Comparison of ENCODE assay signal across 9 mouse cellular contexts in the genomic region with DNA sequence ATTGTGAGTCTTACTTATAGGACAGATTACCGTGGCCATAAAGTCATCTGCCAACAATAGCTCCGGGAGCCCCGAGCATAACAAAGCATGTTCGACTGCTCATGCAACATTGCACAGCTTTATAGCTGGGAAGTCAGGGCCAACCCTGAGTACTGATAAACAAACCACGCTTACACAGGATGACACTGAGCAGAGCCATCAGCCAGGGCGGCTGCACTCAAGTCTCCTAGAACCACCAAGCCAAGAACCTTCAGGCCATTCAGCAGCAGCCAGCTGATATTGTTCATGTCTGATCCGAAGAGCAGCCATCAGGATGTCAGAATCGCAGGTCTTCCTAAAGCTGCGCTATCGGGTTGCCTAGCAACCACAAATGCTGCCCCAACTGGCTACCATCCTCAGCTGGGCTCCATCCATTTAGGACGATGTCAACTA. TPM values are rescaled to one million over a fixed set of nuclear protein-coding genes. Genes with fewer than 3 reads are reported as not detected.
DNase-seq lines count a peak whose midpoint lies in the region; ATAC-seq and TF ChIP-seq lines count a peak whose summit lies in the region.
"Had no signal": no experiment of that assay in that cellular context is flagged by ENCODE, and none has a peak within 500 bp of the region (broad histone marks: within the 10 kb centered on the region; RNA-seq: fewer than 3 reads in every experiment).

No protein-coding gene starts in this region.

- peak overlapping the region; percentile 5; the same call in 1 of the 2 replicates for H3K9ac ChIP-seq in hindbrain, embryonic 13.5 days
- no peak overlapping the region for H3K9ac ChIP-seq in neural tube, embryonic 12.5 days

- no peak for TF ChIP-seq CTCF in left cerebral cortex, adult 2 months (IDR thresholded peaks at IDR 0.05)

- 0 out of 2 replicates have a peak overlapping the region, but pooled peaks have one; percentile 21 for H3K4me2 ChIP-seq in hindbrain, embryonic 13.5 days
- H3K4me2 ChIP-seq in neural tube, embryonic 12.5 days (replicated peaks): peak overlapping the region; percentile 19; the same call in 1 of the 2 replicates

- no peak overlapping the region for H3K27ac ChIP-seq in left cerebral cortex, adult 2 months
- H3K27ac ChIP-seq in hindbrain, embryonic 13.5 days: peak overlapping the region; percentile 71
- no peak overlapping the region for H3K27ac ChIP-seq in neural tube, embryonic 12.5 days
- H3K27ac ChIP-seq: heart, adult 2 months had no signal

- H3K4me3 ChIP-seq in left cerebral cortex, adult 2 months: no peak overlapping the region
- no peak overlapping the region for H3K4me3 ChIP-seq in hindbrain, embryonic 13.5 days
- no peak overlapping the region for H3K4me3 ChIP-seq in neural tube, embryonic 12.5 days
- H3K4me3 ChIP-seq: heart, adult 2 months had no signal

- H3K4me1 ChIP-seq in hindbrain, embryonic 13.5 days (replicated peaks): peaks cover 10% of the 10 kb centered on the region
- peaks cover 5% of the 10 kb centered on the region; the same call in 1 of the 2 replicates for H3K4me1 ChIP-seq in neural tube, embryonic 12.5 days

- ATAC-seq in hindbrain, embryonic 13.5 days (ENCODE audit: low FRiP score): peak; percentile 74
- peak; percentile 72 for ATAC-seq in neural tube, embryonic 12.5 days (ENCODE audit: low FRiP score, low read depth)

- intact Hi-C loops in left cerebral cortex, postnatal 4 days (cut with DNase I): no loop called here
- intact Hi-C loops in left cerebral cortex, adult 2 months (cut with DNase I): no loop called here

- no peaks in the 10 kb centered on the region for H3K36me3 ChIP-seq in hindbrain, embryonic 13.5 days
- H3K36me3 ChIP-seq in neural tube, embryonic 12.5 days: no peaks in the 10 kb centered on the region

- H3K27me3 ChIP-seq in hindbrain, embryonic 13.5 days: peaks cover 22% of the 10 kb centered on the region
- H3K27me3 ChIP-seq in neural tube, embryonic 12.5 days (replicated peaks): no peaks in the 10 kb centered on the region

- H3K9me3 ChIP-seq in hindbrain, embryonic 13.5 days: no peaks in the 10 kb centered on the region
- H3K9me3 ChIP-seq in neural tube, embryonic 12.5 days: no peaks in the 10 kb centered on the region

- WGBS in hindbrain, embryonic 13.5 days: 28% methylated on average over 11 of the region's 11 CpGs
- WGBS in neural tube, embryonic 12.5 days: 20% methylated on average over 11 of the region's 11 CpGs

- DNase-seq in cerebellum, adult 11-12 months: peak; percentile 37
- DNase-seq in cerebellum, postnatal 36 days: no peak
- DNase-seq in left cerebral cortex, postnatal 4 days: peak; percentile 26
- DNase-seq in left cerebral cortex, adult 2 months (ENCODE audit: extremely low spot score in 1 of 2, low spot score in 2 of 2): no peak
- no peak for DNase-seq in natural killer cell, adult 2 months (ENCODE audit: low spot score in 2 of 2)
- DNase-seq in heart, adult 18-20 months: no peak
- DNase-seq: heart, adult 2 months had no signal

RNA-seq across cellular contexts. Expression of gene Dock9, which starts 35.6 kb away (rescaled TPM):
- 100 to 1,000 TPM; 194 to 195 TPM for total RNA-seq in left cerebral cortex, postnatal 4 days (2021)
- 10 to 100 TPM; 87.1 to 91.6 TPM for total RNA-seq in left cerebral cortex, adult 2 months (2021)
- polyA plus RNA-seq in hindbrain, embryonic 13.5 days (2015; fragmentation: Nextera tagmentation; extraction: Ambion mirVana): 6.2 and 7.3 TPM in 2 replicates
- 4.5 and 4.6 TPM in 2 replicates for polyA plus RNA-seq in neural tube, embryonic 12.5 days (2016; fragmentation: Nextera tagmentation; extraction: Ambion mirVana)
- 10 to 100 TPM; 21.6 to 27.8 TPM for total RNA-seq in heart, adult 18-20 months (2021)

Comparison
In these comparisons a context has a peak if more than half of its experiments do, and no peak if none do; other contexts are left out.
1. DNase-seq: peak in cerebellum, adult 11-12 months (single experiment) and left cerebral cortex, postnatal 4 days (single experiment); none in cerebellum, postnatal 36 days (0 of 2), left cerebral cortex, adult 2 months (0 of 2), natural killer cell, adult 2 months (0 of 2) and heart, adult 18-20 months (0 of 2).